Mouse (Mus musculus) ES-E14 (cell line): ENCODE data around the gene Kif26b.

Experiments used
- HCFC1 ChIP-seq: IDR thresholded peaks from 2 replicates; pipeline ENCODE4 v1.6.1; 2012; ENCODE audit warnings: low read length, inconsistent platforms, borderline replicate concordance; ENCODE audit not compliant: insufficient read depth
- MAFK ChIP-seq: IDR thresholded peaks from 2 replicates; pipeline ENCODE4 v1.6.1; 2014; ENCODE audit warnings: mild to moderate bottlenecking, low read depth, low read length, inconsistent platforms; ENCODE audit not compliant: insufficient read depth
- ZNF384 ChIP-seq: IDR thresholded peaks from 2 replicates; pipeline ENCODE4 v1.6.1; 2012; ENCODE audit warnings: low read depth, low read length, inconsistent platforms

- TF ChIP-seq ZNF384 (no peak), MAFK (no peak), HCFC1 (no peak)
Observed at GRCm38 (mm10) chr1:178894081-178894401, 365.1 kb downstream of the Kif26b start.
